Mouse (Mus musculus): ENCODE data around the gene Slc5a1.

GRCm38 (mm10) chr5:33206328-33206727 is 102.3 kb downstream of the Slc5a1 start:
- TF ChIP-seq CTCF (IDR thresholded peaks at IDR 0.05; ENCODE audit: control insufficient read depth, insufficient read depth, insufficient read length) (no peak), CEBPB (IDR thresholded peaks at IDR 0.05; ENCODE audit: low read depth) (no peak), MAX (IDR thresholded peaks at IDR 0.05) (no peak), USF1 (IDR thresholded peaks at IDR 0.05; ENCODE audit: low read depth) (no peak), FOSL1 (IDR thresholded peaks at IDR 0.05; ENCODE audit: insufficient read depth, low read length, poor library complexity, severe bottlenecking) (no peak)

Measured in C2C12 (cell line).